ENCODE assay signal across 7 mouse cellular contexts in genomic region chr11:70688372-70688771, GRCm38 (mm10). TPM values are rescaled to one million over a fixed set of nuclear protein-coding genes. Genes with fewer than 3 reads are reported as not detected.
DNase-seq lines count a peak whose midpoint lies in the region; ATAC-seq and TF ChIP-seq lines count a peak whose summit lies in the region.

No protein-coding gene starts in this region.

- peak overlapping the region; percentile 65; the same call in 1 of the 2 replicates for H3K4me3 ChIP-seq in liver, adult 2 months (ENCODE audit: insufficient read depth, low read depth, low read length)
- peak overlapping the region; percentile 85 for H3K4me3 ChIP-seq in embryonic facial prominence, embryonic 14.5 days (ENCODE audit: low read depth, low read length)
- H3K4me3 ChIP-seq in intestine, embryonic 16.5 days (ENCODE audit: low read length), result peak overlapping the region; percentile 90
- peak overlapping the region; percentile 82 for H3K4me3 ChIP-seq in neural tube, embryonic 14.5 days (ENCODE audit: low read depth, low read length)

- peaks cover 2% of the 10 kb centered on the region; the same call in 1 of the 2 replicates for H3K36me3 ChIP-seq in liver, adult 2 months (ENCODE audit: control insufficient read depth, insufficient read depth, low read length)
- peaks cover 14% of the 10 kb centered on the region for H3K36me3 ChIP-seq in embryonic facial prominence, embryonic 14.5 days (ENCODE audit: control insufficient read depth, insufficient read depth, low read length)
- no peaks in the 10 kb centered on the region for H3K36me3 ChIP-seq in intestine, embryonic 16.5 days (ENCODE audit: control insufficient read depth, insufficient read depth, low read length)
- H3K36me3 ChIP-seq in neural tube, embryonic 14.5 days (ENCODE audit: control insufficient read depth, insufficient read depth, low read length), result peaks cover 14% of the 10 kb centered on the region

- ATAC-seq in embryonic facial prominence, embryonic 14.5 days (ENCODE audit: low read depth), result no peak
- no peak for ATAC-seq in intestine, embryonic 16.5 days
- ATAC-seq in neural tube, embryonic 14.5 days (ENCODE audit: low read depth), result no peak

- TF ChIP-seq POLR2A in liver, adult 2 months (IDR thresholded peaks at IDR 0.05; ENCODE audit: extremely low read depth, insufficient read depth, low read length), result no peak

- 0 out of 2 replicates have a peak, but pooled peaks cover 5% of the 10 kb centered on the region for H3K4me1 ChIP-seq in liver, adult 2 months (ENCODE audit: control insufficient read depth, insufficient read depth, low read length)
- 0 out of 2 replicates have a peak, but pooled peaks cover 8% of the 10 kb centered on the region for H3K4me1 ChIP-seq in embryonic facial prominence, embryonic 14.5 days (ENCODE audit: control insufficient read depth, insufficient read depth, low read length)
- peaks cover 32% of the 10 kb centered on the region for H3K4me1 ChIP-seq in intestine, embryonic 16.5 days (ENCODE audit: control insufficient read depth, insufficient read depth, low read length)
- peaks cover 15% of the 10 kb centered on the region for H3K4me1 ChIP-seq in neural tube, embryonic 14.5 days (ENCODE audit: control insufficient read depth, insufficient read depth, low read length)

- no peaks in the 10 kb centered on the region for H3K79me2 ChIP-seq in liver, adult 2 months (ENCODE audit: control insufficient read depth, insufficient read depth, low read length)

- TF ChIP-seq CTCF in liver, adult 2 months (IDR thresholded peaks at IDR 0.05; ENCODE audit: low read depth, low read length), result no peak

- no peaks in the 10 kb centered on the region for H3K9me3 ChIP-seq in embryonic facial prominence, embryonic 14.5 days (ENCODE audit: control insufficient read depth, low read length)
- H3K9me3 ChIP-seq in intestine, embryonic 16.5 days (ENCODE audit: control insufficient read depth, low read length), result no peaks in the 10 kb centered on the region
- H3K9me3 ChIP-seq in neural tube, embryonic 14.5 days (ENCODE audit: control insufficient read depth, low read length), result no peaks in the 10 kb centered on the region

- H3K27me3 ChIP-seq in liver, adult 2 months (ENCODE audit: control insufficient read depth, insufficient read depth, low read length), result no peaks in the 10 kb centered on the region
- H3K27me3 ChIP-seq in embryonic facial prominence, embryonic 14.5 days (replicated peaks; ENCODE audit: control insufficient read depth, insufficient read depth, low read length), result no peaks in the 10 kb centered on the region
- no peaks in the 10 kb centered on the region for H3K27me3 ChIP-seq in intestine, embryonic 16.5 days (replicated peaks; ENCODE audit: control insufficient read depth, insufficient read depth, low read length)
- H3K27me3 ChIP-seq in neural tube, embryonic 14.5 days (ENCODE audit: control insufficient read depth, insufficient read depth, low read length), result no peaks in the 10 kb centered on the region

- 17% methylated on average over 8 of the region's 8 CpGs for WGBS in liver, adult 2 months
- WGBS in embryonic facial prominence, embryonic 14.5 days, result 21% methylated on average over 8 of the region's 8 CpGs
- 19% methylated on average over 8 of the region's 8 CpGs for WGBS in intestine, embryonic 16.5 days
- 7% methylated on average over 8 of the region's 8 CpGs for WGBS in neural tube, embryonic 14.5 days

- peak overlapping the region; percentile 93 for H3K4me2 ChIP-seq in embryonic facial prominence, embryonic 14.5 days (ENCODE audit: low read depth, low read length)
- H3K4me2 ChIP-seq in intestine, embryonic 16.5 days (ENCODE audit: low read depth, low read length), result peak overlapping the region; percentile 92
- peak overlapping the region; percentile 80 for H3K4me2 ChIP-seq in neural tube, embryonic 14.5 days (ENCODE audit: low read depth, low read length)

- peak overlapping the region; percentile 8; the same call in 1 of the 2 replicates for H3K27ac ChIP-seq in liver, adult 2 months (replicated peaks; ENCODE audit: insufficient read depth, low read depth, low read length)
- H3K27ac ChIP-seq in embryonic facial prominence, embryonic 14.5 days (replicated peaks; ENCODE audit: low read depth, low read length), result peak overlapping the region; percentile 89
- peak overlapping the region; percentile 93 for H3K27ac ChIP-seq in intestine, embryonic 16.5 days (ENCODE audit: low read length)
- peak overlapping the region; percentile 83 for H3K27ac ChIP-seq in neural tube, embryonic 14.5 days (ENCODE audit: low read depth, low read length)

- peak overlapping the region; percentile 94; the same call in 1 of the 2 replicates for H3K9ac ChIP-seq in liver, adult 2 months (ENCODE audit: low read depth, low read length)
- H3K9ac ChIP-seq in embryonic facial prominence, embryonic 14.5 days (ENCODE audit: low read depth, low read length), result peak overlapping the region; percentile 84
- peak overlapping the region; percentile 93 for H3K9ac ChIP-seq in intestine, embryonic 16.5 days (ENCODE audit: low read depth, low read length)
- H3K9ac ChIP-seq in neural tube, embryonic 14.5 days (replicated peaks; ENCODE audit: low read depth, low read length), result peak overlapping the region; percentile 92

- peak; percentile 39 for DNase-seq in liver, adult 2 months (ENCODE audit: extremely low read depth, low read depth, low spot score)
- no peak for DNase-seq in liver
- no peak for DNase-seq in embryonic facial prominence, embryonic 14.5 days (ENCODE audit: low spot score)
- DNase-seq in T-cell, adult 2 months (ENCODE audit: low spot score), result no peak
- no peak for DNase-seq in cerebellum, postnatal 25 days

RNA-seq across cellular contexts. Expression of gene Camta2, which starts 0.5 kb away (rescaled TPM):
- total RNA-seq in liver, adult 2 months (2014; rRNA removed), result 2.3 and 3.0 TPM in 2 replicates
- polyA plus RNA-seq in liver, adult 2 months (2012; rRNA removed), result 14.7 and 16.9 TPM in 2 replicates
- 12.6 and 12.8 TPM in 2 replicates for polyA plus RNA-seq in embryonic facial prominence, embryonic 14.5 days (2014; fragmentation: Nextera tagmentation; extraction: Ambion mirVana)
- polyA plus RNA-seq in intestine, embryonic 16.5 days (2015; fragmentation: Nextera tagmentation; extraction: Ambion mirVana), result 14.2 and 14.4 TPM in 2 replicates
- 24.9 and 29.0 TPM in 2 replicates for polyA plus RNA-seq in neural tube, embryonic 14.5 days (2014; fragmentation: Nextera tagmentation; extraction: Ambion mirVana)

RNA-seq across cellular contexts. Expression of gene Inca1, which starts 11.6 kb away (rescaled TPM):
- total RNA-seq in liver, adult 2 months (2014; rRNA removed), result 14.1 and 18.4 TPM in 2 replicates
- 19.5 and 29.9 TPM in 2 replicates for polyA plus RNA-seq in liver, adult 2 months (2012; rRNA removed)
- 1.1 TPM in 2 replicates for polyA plus RNA-seq in embryonic facial prominence, embryonic 14.5 days (2014; fragmentation: Nextera tagmentation; extraction: Ambion mirVana)
- 1.4 and 1.8 TPM in 2 replicates for polyA plus RNA-seq in intestine, embryonic 16.5 days (2015; fragmentation: Nextera tagmentation; extraction: Ambion mirVana)
- polyA plus RNA-seq in neural tube, embryonic 14.5 days (2014; fragmentation: Nextera tagmentation; extraction: Ambion mirVana), result 1.4 and 1.5 TPM in 2 replicates

RNA-seq across cellular contexts. Expression of gene Kif1c, which starts 12.0 kb away (rescaled TPM):
- total RNA-seq in liver, adult 2 months (2014; rRNA removed), result 50.8 and 60.9 TPM in 2 replicates
- 75.6 and 93.7 TPM in 2 replicates for polyA plus RNA-seq in liver, adult 2 months (2012; rRNA removed)
- polyA plus RNA-seq in embryonic facial prominence, embryonic 14.5 days (2014; fragmentation: Nextera tagmentation; extraction: Ambion mirVana), result 14.4 and 14.8 TPM in 2 replicates
- 2.3 and 2.8 TPM in 2 replicates for polyA plus RNA-seq in intestine, embryonic 16.5 days (2015; fragmentation: Nextera tagmentation; extraction: Ambion mirVana)
- 3.1 and 3.2 TPM in 2 replicates for polyA plus RNA-seq in neural tube, embryonic 14.5 days (2014; fragmentation: Nextera tagmentation; extraction: Ambion mirVana)

RNA-seq across cellular contexts. Expression of gene Spag7, which starts 19.2 kb away (rescaled TPM):
- 29.4 and 31.6 TPM in 2 replicates for total RNA-seq in liver, adult 2 months (2014; rRNA removed)
- 21.0 and 24.0 TPM in 2 replicates for polyA plus RNA-seq in liver, adult 2 months (2012; rRNA removed)
- polyA plus RNA-seq in embryonic facial prominence, embryonic 14.5 days (2014; fragmentation: Nextera tagmentation; extraction: Ambion mirVana), result 88.9 and 97.1 TPM in 2 replicates
- 132 and 159 TPM in 2 replicates for polyA plus RNA-seq in intestine, embryonic 16.5 days (2015; fragmentation: Nextera tagmentation; extraction: Ambion mirVana)
- 136 and 151 TPM in 2 replicates for polyA plus RNA-seq in neural tube, embryonic 14.5 days (2014; fragmentation: Nextera tagmentation; extraction: Ambion mirVana)

RNA-seq across cellular contexts. Expression of gene Eno3, which starts 31.4 kb away (rescaled TPM):
- 3.0 and 3.3 TPM in 2 replicates for total RNA-seq in liver, adult 2 months (2014; rRNA removed)
- 4.0 and 4.5 TPM in 2 replicates for polyA plus RNA-seq in liver, adult 2 months (2012; rRNA removed)
- polyA plus RNA-seq in embryonic facial prominence, embryonic 14.5 days (2014; fragmentation: Nextera tagmentation; extraction: Ambion mirVana), result 165 and 289 TPM in 2 replicates
- polyA plus RNA-seq in intestine, embryonic 16.5 days (2015; fragmentation: Nextera tagmentation; extraction: Ambion mirVana), result 12.8 and 13.5 TPM in 2 replicates
- 8.3 and 10.1 TPM in 2 replicates for polyA plus RNA-seq in neural tube, embryonic 14.5 days (2014; fragmentation: Nextera tagmentation; extraction: Ambion mirVana)

Comparison
In these comparisons a context has a peak if more than half of its experiments do, and no peak if none do; other contexts are left out.
1. H3K27ac ChIP-seq: peak in every context shown above with its lines; median percentile 93 in intestine, embryonic 16.5 days; 89 in embryonic facial prominence, embryonic 14.5 days; 83 in neural tube, embryonic 14.5 days; 8 in liver, adult 2 months.